Mouse (Mus musculus): ENCODE measurements around the gene Akap9. TPM values are rescaled to one million over a fixed set of nuclear protein-coding genes. Genes with fewer than 3 reads are reported as not detected.
A peak's percentile ranks its signal among the peaks of the same experiment; 100 is the strongest.
"Not testable (repeated sequence)": the region's sequence is repeated elsewhere in the genome, so short reads cannot be mapped to it uniquely, and the experiment has no call there.

The Akap9 gene
- polyA plus RNA-seq, 1 experiment from 2014 or later: 69.8 TPM

DNA sequence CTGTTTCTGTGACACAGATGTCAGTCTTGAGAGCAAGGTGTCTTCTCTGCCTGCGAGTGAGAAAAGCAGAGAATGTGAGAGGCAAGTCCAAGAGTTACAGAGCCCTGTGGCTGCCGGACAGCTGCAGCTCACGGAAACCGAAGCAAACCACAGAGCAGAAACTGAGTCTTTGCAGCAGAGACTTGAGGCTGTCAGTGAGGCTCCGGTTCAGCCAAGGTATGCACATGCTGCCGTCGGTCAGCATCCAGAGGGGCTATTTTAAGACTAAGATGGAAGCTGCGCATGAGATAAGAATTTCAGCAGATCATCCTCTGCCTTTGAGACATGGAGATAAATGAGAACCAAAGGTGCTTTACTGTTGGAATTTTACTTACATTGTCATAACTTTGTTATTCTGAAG lies 48.3 kb downstream of the Akap9 start:
- no peaks in the 10 kb centered on the region for H3K4me1 ChIP-seq (replicated peaks; ENCODE audit: control insufficient read depth, insufficient read depth, low read length)
- H3K9ac ChIP-seq (ENCODE audit: low read depth, low read length): no peak overlapping the region
- WGBS: 90% methylated on average over 8 of the region's 8 CpGs
- no peak for ATAC-seq (replicated peaks; ENCODE audit: low FRiP score)
- H3K27me3 ChIP-seq (replicated peaks; ENCODE audit: control insufficient read depth, insufficient read depth, low read length): no peaks in the 10 kb centered on the region
- peaks cover 5% of the 10 kb centered on the region; the same call in 1 of the 2 replicates for H3K36me3 ChIP-seq (ENCODE audit: control insufficient read depth, insufficient read depth, low read length)
- no peak overlapping the region for H3K4me2 ChIP-seq
- no peak for DNase-seq (ENCODE audit: low spot score)
- H3K27ac ChIP-seq (ENCODE audit: low read depth, low read length): no peak overlapping the region
- H3K4me3 ChIP-seq (ENCODE audit: low read depth, low read length): no peak overlapping the region
- no peaks in the 10 kb centered on the region for H3K9me3 ChIP-seq (ENCODE audit: control insufficient read depth, low read length)

- ATAC-seq (replicated peaks; ENCODE audit: low FRiP score): no peak
- Histone ChIP-seq H3K4me2 (no peak overlapping the region), H3K4me3 (ENCODE audit: low read depth, low read length) (no peak overlapping the region), H3K27me3 (replicated peaks; ENCODE audit: control insufficient read depth, insufficient read depth, low read length) (no peaks in the 10 kb centered on the region), H3K27ac (ENCODE audit: low read depth, low read length) (no peak overlapping the region), H3K9me3 (ENCODE audit: control insufficient read depth, low read length) (no peaks in the 10 kb centered on the region), H3K36me3 (ENCODE audit: control insufficient read depth, insufficient read depth, low read length) (peaks cover 5% of the 10 kb centered on the region; the same call in 1 of the 2 replicates), H3K9ac (ENCODE audit: low read depth, low read length) (no peak overlapping the region), H3K4me1 (replicated peaks; ENCODE audit: control insufficient read depth, insufficient read depth, low read length) (no peaks in the 10 kb centered on the region)
- WGBS: 90% methylated on average over 4 of the region's 4 CpGs
- no peak for DNase-seq (ENCODE audit: low spot score)
Observed at GRCm38 (mm10) chr5:3977904-3978303, 50.0 kb downstream of the Akap9 start.

DNA sequence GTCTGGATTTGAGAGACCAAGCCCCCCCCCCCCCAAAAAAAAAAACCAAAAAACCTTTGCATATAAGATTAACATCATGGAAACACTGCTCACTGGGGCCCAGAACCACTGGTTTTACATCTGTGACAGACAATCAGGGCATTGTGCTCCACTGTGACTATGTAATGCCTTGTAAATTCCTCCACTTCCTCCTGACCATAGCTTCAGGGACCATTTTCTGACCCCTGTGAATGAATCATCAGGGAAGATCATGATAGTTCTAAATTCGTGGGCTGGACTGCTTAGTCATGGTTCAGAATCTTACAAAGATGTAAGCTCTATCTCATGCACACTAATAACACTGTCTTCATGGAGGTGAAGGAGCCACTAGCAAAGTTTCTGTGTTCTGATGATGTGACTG lies 61.8 kb downstream of the Akap9 start:
- H3K9ac ChIP-seq (ENCODE audit: low read depth, low read length): no peak overlapping the region
- DNase-seq (ENCODE audit: low spot score) (no peak), ATAC-seq (replicated peaks; ENCODE audit: low FRiP score) (no peak)
- no peak overlapping the region for H3K4me2 ChIP-seq
- H3K36me3 ChIP-seq (ENCODE audit: control insufficient read depth, insufficient read depth, low read length): no peaks in the 10 kb centered on the region; the same call in 1 of the 2 replicates
- H3K9me3 ChIP-seq (ENCODE audit: control insufficient read depth, low read length): no peaks in the 10 kb centered on the region
- H3K4me1 ChIP-seq (replicated peaks; ENCODE audit: control insufficient read depth, insufficient read depth, low read length): no peaks in the 10 kb centered on the region
- no peak overlapping the region for H3K4me3 ChIP-seq (ENCODE audit: low read depth, low read length)
- WGBS: 72% methylated on average over 1 of the region's 1 CpGs
- no peak overlapping the region for H3K27ac ChIP-seq (ENCODE audit: low read depth, low read length)
- no peaks in the 10 kb centered on the region for H3K27me3 ChIP-seq (replicated peaks; ENCODE audit: control insufficient read depth, insufficient read depth, low read length)

DNA sequence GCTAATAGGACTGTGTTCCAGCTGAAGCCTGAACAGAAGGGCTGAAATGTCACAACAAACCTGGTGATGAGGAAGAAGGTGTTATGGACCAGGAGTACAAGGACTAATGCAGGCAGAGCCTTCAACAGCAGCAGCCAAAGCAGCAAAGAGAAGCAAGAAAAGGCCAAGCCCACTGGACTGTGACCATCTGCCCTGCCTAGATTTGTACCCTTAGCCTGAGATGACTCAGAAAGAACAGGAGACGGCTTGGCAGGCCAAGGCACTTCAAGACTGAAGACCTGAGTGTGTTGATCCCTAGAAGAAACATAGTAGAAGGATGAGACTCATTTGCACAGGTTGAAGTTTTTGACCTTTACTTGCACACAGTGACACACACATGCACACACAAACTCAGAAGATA lies 62.6 kb downstream of the Akap9 start:
- Histone ChIP-seq H3K4me1 (replicated peaks; ENCODE audit: control insufficient read depth, insufficient read depth, low read length) (no peaks in the 10 kb centered on the region), H3K4me3 (ENCODE audit: low read depth, low read length) (no peak overlapping the region), H3K9me3 (ENCODE audit: control insufficient read depth, low read length) (no peaks in the 10 kb centered on the region), H3K27ac (ENCODE audit: low read depth, low read length) (no peak overlapping the region), H3K9ac (ENCODE audit: low read depth, low read length) (no peak overlapping the region), H3K36me3 (ENCODE audit: control insufficient read depth, insufficient read depth, low read length) (no peaks in the 10 kb centered on the region; the same call in 1 of the 2 replicates), H3K4me2 (no peak overlapping the region), H3K27me3 (replicated peaks; ENCODE audit: control insufficient read depth, insufficient read depth, low read length) (no peaks in the 10 kb centered on the region)
- no peak for DNase-seq (ENCODE audit: low spot score)
- no peak for ATAC-seq (replicated peaks; ENCODE audit: low FRiP score)
- WGBS: 80% methylated on average over 1 of the region's 1 CpGs

DNA sequence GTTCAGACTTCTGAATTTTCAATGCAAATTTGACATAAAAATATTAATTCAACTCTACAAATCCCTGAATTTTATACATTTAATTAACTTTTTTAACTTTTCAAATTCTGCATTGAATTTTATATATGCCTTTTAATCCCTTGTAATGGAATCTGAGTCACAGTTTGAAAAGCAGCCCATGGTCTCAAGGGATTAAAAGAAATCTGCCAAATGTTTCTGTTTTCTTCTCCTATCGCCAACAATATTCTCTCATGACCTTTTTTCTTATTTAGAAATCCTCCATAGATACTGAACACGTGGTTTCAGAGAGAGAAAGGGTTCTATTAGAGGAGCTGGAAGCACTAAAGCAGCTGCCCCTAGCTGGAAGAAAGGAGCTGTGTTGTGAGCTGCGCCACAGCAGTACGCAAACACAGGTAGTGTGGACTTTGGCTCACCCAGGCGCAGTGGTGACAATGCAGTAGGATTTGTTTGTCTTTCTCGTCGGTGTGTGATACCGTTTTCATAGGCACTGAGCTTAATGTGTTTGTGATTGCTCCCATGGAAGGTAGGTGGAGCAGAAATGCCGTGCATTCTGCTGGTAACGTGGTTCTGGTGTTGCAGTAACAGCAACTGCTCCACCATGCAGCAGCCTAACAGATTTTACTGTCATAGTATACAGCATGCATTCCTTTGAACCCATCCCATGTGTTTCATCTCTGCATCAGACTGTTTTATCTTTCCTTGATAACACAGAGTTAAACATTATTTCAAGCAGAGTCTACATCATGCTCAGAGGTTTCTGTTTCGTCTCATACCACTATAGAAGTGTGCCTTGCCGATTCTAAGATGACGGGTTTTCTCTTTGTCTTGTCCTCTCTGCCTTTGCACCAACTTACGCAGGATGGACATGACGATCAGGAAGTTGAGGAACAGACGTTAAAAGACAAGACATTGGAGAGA lies 76.9 kb downstream of the Akap9 start:
- ATAC-seq (replicated peaks; ENCODE audit: low FRiP score) (peak; percentile 62), DNase-seq (ENCODE audit: low spot score) (no peak)
- peak overlapping the region; percentile 34; the same call in 1 of the 2 replicates for H3K4me2 ChIP-seq
- no peak overlapping the region for H3K4me3 ChIP-seq (ENCODE audit: low read depth, low read length)
- H3K27me3 ChIP-seq (replicated peaks; ENCODE audit: control insufficient read depth, insufficient read depth, low read length): no peaks in the 10 kb centered on the region
- no peak overlapping the region for H3K9ac ChIP-seq (ENCODE audit: low read depth, low read length)
- H3K27ac ChIP-seq (ENCODE audit: low read depth, low read length): peak overlapping the region; percentile 26
- no peaks in the 10 kb centered on the region; the same call in 1 of the 2 replicates for H3K36me3 ChIP-seq (ENCODE audit: control insufficient read depth, insufficient read depth, low read length)
- 79% methylated on average over 16 of the region's 16 CpGs for WGBS
- H3K4me1 ChIP-seq (replicated peaks; ENCODE audit: control insufficient read depth, insufficient read depth, low read length): no peaks in the 10 kb centered on the region
- H3K9me3 ChIP-seq (ENCODE audit: control insufficient read depth, low read length): no peaks in the 10 kb centered on the region

DNA sequence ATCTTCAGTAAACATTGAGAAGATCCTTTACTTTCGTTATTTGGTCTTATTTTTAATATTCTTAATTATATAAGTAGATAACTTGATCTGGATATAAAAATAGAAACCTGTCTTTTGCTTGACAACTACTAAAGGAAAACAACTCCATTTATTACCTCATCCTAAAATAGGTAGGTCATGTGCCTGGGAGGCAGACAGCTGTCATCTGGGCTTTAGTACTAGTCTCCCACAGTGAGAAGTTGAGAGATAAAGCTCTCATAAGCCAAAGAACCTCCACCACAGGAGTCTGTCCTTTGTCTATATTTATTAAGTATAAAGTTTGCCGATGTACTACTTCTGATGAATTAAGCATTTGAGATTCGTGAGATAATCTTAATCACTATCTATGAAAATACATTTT lies 78.8 kb downstream of the Akap9 start:
- Histone ChIP-seq H3K4me2 (no peak overlapping the region), H3K9me3 (ENCODE audit: control insufficient read depth, low read length) (no peaks in the 10 kb centered on the region), H3K36me3 (ENCODE audit: control insufficient read depth, insufficient read depth, low read length) (no peaks in the 10 kb centered on the region; the same call in 1 of the 2 replicates), H3K27ac (ENCODE audit: low read depth, low read length) (no peak overlapping the region), H3K4me1 (replicated peaks; ENCODE audit: control insufficient read depth, insufficient read depth, low read length) (no peaks in the 10 kb centered on the region), H3K4me3 (ENCODE audit: low read depth, low read length) (no peak overlapping the region), H3K9ac (ENCODE audit: low read depth, low read length) (no peak overlapping the region), H3K27me3 (replicated peaks; ENCODE audit: control insufficient read depth, insufficient read depth, low read length) (no peaks in the 10 kb centered on the region)
- WGBS: 89% methylated on average over 3 of the region's 3 CpGs
- ATAC-seq (replicated peaks; ENCODE audit: low FRiP score): no peak
- no peak for DNase-seq (ENCODE audit: low spot score)

DNA sequence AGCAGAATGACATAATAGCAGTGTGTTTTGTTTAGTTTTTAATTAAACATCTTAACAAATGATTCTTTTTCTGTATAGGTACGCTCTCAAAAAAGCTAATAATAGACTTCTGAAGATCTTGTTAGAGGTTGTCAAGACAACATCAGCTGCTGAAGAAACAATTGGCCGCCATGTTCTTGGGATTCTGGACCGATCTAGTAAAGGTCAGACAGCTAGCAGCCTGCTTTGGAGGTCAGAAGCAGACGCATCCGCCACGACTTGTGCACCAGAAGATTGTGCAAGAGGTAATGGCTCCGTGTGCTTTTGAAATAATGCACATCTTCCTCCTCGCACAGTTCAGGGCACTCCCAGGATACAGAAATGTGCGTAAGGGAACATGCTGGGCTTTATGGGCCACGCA lies 80.4 kb downstream of the Akap9 start:
- Histone ChIP-seq H3K9me3 (ENCODE audit: control insufficient read depth, low read length) (no peaks in the 10 kb centered on the region), H3K4me2 (no peak overlapping the region), H3K27me3 (replicated peaks; ENCODE audit: control insufficient read depth, insufficient read depth, low read length) (no peaks in the 10 kb centered on the region), H3K4me1 (replicated peaks; ENCODE audit: control insufficient read depth, insufficient read depth, low read length) (no peaks in the 10 kb centered on the region), H3K36me3 (ENCODE audit: control insufficient read depth, insufficient read depth, low read length) (no peaks in the 10 kb centered on the region; the same call in 1 of the 2 replicates), H3K27ac (ENCODE audit: low read depth, low read length) (no peak overlapping the region), H3K4me3 (ENCODE audit: low read depth, low read length) (no peak overlapping the region), H3K9ac (ENCODE audit: low read depth, low read length) (no peak overlapping the region)
- ATAC-seq (replicated peaks; ENCODE audit: low FRiP score) (no peak), DNase-seq (ENCODE audit: low spot score) (no peak)
- WGBS: 89% methylated on average over 10 of the region's 10 CpGs

DNA sequence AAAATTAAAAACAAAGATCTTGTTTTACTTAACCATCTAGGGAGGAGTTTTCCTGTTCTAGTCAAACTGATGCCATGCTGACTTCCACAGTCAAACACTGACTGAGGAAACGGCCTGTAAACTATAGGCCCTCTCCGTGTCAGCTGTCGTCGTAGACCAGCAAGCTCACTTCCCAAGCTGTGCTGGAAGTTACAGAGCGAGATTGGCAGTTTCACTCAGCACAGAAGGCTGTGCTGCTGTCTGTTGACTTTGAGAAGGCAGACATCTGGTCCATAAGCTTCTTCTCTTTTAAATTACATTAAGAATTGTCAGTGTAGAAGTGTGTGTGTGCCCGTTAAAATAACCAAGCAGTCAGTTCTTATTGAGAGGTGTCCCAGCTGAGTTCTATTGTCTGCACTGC lies 81.7 kb downstream of the Akap9 start:
- Histone ChIP-seq H3K4me3 (ENCODE audit: low read depth, low read length) (no peak overlapping the region), H3K4me2 (no peak overlapping the region), H3K9ac (ENCODE audit: low read depth, low read length) (no peak overlapping the region), H3K36me3 (ENCODE audit: control insufficient read depth, insufficient read depth, low read length) (no peaks in the 10 kb centered on the region; the same call in 1 of the 2 replicates), H3K4me1 (replicated peaks; ENCODE audit: control insufficient read depth, insufficient read depth, low read length) (no peaks in the 10 kb centered on the region), H3K9me3 (ENCODE audit: control insufficient read depth, low read length) (no peaks in the 10 kb centered on the region), H3K27ac (ENCODE audit: low read depth, low read length) (no peak overlapping the region), H3K27me3 (replicated peaks; ENCODE audit: control insufficient read depth, insufficient read depth, low read length) (no peaks in the 10 kb centered on the region)
- DNase-seq (ENCODE audit: low spot score): no peak
- ATAC-seq (replicated peaks; ENCODE audit: low FRiP score): no peak
- WGBS: 84% methylated on average over 6 of the region's 6 CpGs

DNA sequence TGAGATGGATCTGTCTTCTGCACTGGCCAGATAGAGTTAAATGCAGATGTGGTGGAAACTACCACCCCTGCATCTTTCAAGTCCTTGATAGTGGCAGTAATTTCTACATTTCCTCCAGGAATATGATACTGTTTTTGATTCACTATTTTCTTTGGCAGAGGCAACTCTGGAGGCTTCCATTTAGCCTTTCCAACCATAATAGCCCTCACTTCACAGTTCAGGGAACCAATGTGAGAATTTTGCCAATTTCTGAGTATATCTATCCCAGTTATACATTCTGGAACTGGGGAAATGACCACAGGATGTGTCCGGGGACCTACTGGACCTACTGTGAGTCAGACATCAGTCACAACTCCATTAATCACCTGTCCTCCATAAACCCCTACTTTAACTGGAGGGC lies 89.8 kb downstream of the Akap9 start:
- 86% methylated on average over 1 of the region's 1 CpGs for WGBS
- not testable (repeated sequence) for H3K4me1 ChIP-seq (replicated peaks; ENCODE audit: control insufficient read depth, insufficient read depth, low read length); H3K9me3 ChIP-seq (ENCODE audit: control insufficient read depth, low read length); H3K27ac ChIP-seq (ENCODE audit: low read depth, low read length); H3K4me3 ChIP-seq (ENCODE audit: low read depth, low read length); H3K4me2 ChIP-seq; H3K27me3 ChIP-seq (replicated peaks; ENCODE audit: control insufficient read depth, insufficient read depth, low read length); H3K36me3 ChIP-seq (ENCODE audit: control insufficient read depth, insufficient read depth, low read length); ATAC-seq (replicated peaks; ENCODE audit: low FRiP score); DNase-seq (ENCODE audit: low spot score); H3K9ac ChIP-seq (ENCODE audit: low read depth, low read length)

Measured in liver, embryonic 11.5 days (tissue).